Mouse (Mus musculus): ENCODE results near the gene Cidec.
A peak's percentile ranks its signal among the peaks of the same experiment; 100 is the strongest.

Gene Cidec

GRCm38 (mm10) chr6:113435664-113436205 is at the start of gene Cidec:
Cidec (minus strand) TSS chr6:113435760.
- DNase-seq = no peak

- no peak for DNase-seq
These were observed 48.2 kb upstream of the Cidec start for GRCm38 (mm10) chr6:113483729-113484128.

- DNase-seq = peak; percentile 93
These were observed 47.6 kb upstream of the Cidec start, which contains the start of gene Creld1 for GRCm38 (mm10) chr6:113483100-113483615. Creld1 (plus strand) TSS chr6:113483297.

GRCm38 (mm10) chr6:113482477-113483099 is 47.0 kb upstream of the Cidec start:
- DNase-seq = peak; percentile 19

- DNase-seq = peak; percentile 28
These were observed 45.2 kb upstream of the Cidec start for GRCm38 (mm10) chr6:113480555-113481373.

- no peak for DNase-seq
These were observed 43.3 kb upstream of the Cidec start for GRCm38 (mm10) chr6:113478906-113479305.

GRCm38 (mm10) chr6:113477353-113477752 is 41.8 kb upstream of the Cidec start:
- no peak for DNase-seq

GRCm38 (mm10) chr6:113473715-113474114 is 38.2 kb upstream of the Cidec start:
- no peak for DNase-seq

- DNase-seq = no peak
These were observed 37.7 kb upstream of the Cidec start for GRCm38 (mm10) chr6:113473246-113473645.

GRCm38 (mm10) chr6:113472061-113472460 is 36.5 kb upstream of the Cidec start:
- no peak for DNase-seq

- peak; percentile 72 for DNase-seq
These were observed 35.9 kb upstream of the Cidec start, which contains the start of gene Il17rc for GRCm38 (mm10) chr6:113471297-113471936. Il17rc (plus strand) TSS chr6:113471427.

GRCm38 (mm10) chr6:113469432-113469831 is 33.9 kb upstream of the Cidec start:
- DNase-seq = peak; percentile 83

- peak; percentile 79 for DNase-seq
These were observed 33.5 kb upstream of the Cidec start for GRCm38 (mm10) chr6:113469021-113469420.

- no peak for DNase-seq
These were observed 33.0 kb upstream of the Cidec start for GRCm38 (mm10) chr6:113468512-113468911.

GRCm38 (mm10) chr6:113465602-113466001 is 30.0 kb upstream of the Cidec start:
- DNase-seq = no peak

- no peak for DNase-seq
These were observed 28.5 kb upstream of the Cidec start for GRCm38 (mm10) chr6:113464040-113464439.

- peak; percentile 63 for DNase-seq
These were observed 23.1 kb upstream of the Cidec start for GRCm38 (mm10) chr6:113458635-113459034.

- DNase-seq = no peak
These were observed 22.5 kb upstream of the Cidec start, which contains the start of gene Il17re for GRCm38 (mm10) chr6:113457952-113458534. Il17re (plus strand) TSS chr6:113458484.

GRCm38 (mm10) chr6:113455007-113455406 is 19.4 kb upstream of the Cidec start:
- DNase-seq = no peak

GRCm38 (mm10) chr6:113451839-113452238 is 16.3 kb upstream of the Cidec start:
- DNase-seq = no peak

- DNase-seq = no peak
These were observed 12.1 kb upstream of the Cidec start for GRCm38 (mm10) chr6:113447639-113448038.

- DNase-seq = no peak
These were observed 8.8 kb upstream of the Cidec start for GRCm38 (mm10) chr6:113444207-113444965.

All from lung, postnatal 14 days (tissue).